Comparison of ENCODE assay signal across 26 mouse cellular contexts in the genomic region with DNA sequence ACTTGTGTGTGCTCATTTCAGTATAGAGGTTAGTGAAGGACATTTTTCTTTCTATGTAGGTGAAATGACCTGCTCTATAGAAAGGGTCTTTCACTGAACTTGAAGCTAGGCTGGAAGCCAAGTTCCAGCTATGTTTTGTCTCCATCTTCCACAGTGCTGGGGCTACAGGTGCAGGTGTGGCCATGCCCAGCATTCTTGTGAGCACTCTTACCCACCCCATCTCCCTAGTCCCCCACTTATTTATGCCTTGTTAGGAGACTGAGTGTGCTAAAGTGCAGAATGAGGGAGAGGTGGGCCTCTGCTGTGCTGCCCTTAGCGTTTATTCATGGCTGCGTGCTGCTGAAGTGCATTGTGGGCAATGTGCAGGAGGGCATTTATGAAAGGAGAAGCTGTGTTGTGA.
DNase-seq lines count a peak whose midpoint lies in the region; ATAC-seq and TF ChIP-seq lines count a peak whose summit lies in the region.
"Had no signal": no experiment of that assay in that cellular context is flagged by ENCODE, and none has a peak within 500 bp of the region (broad histone marks: within the 10 kb centered on the region; RNA-seq: fewer than 3 reads in every experiment).

No protein-coding gene starts in this region.

- no peaks in the 10 kb centered on the region for H3K27me3 ChIP-seq in kidney, embryonic 14.5 days (ENCODE audit: control insufficient read depth, insufficient read depth, low read length)
- H3K27me3 ChIP-seq in kidney, adult 2 months (replicated peaks; ENCODE audit: control insufficient read depth, insufficient read depth, low read length): no peaks in the 10 kb centered on the region
- H3K27me3 ChIP-seq in lung, embryonic 16.5 days (ENCODE audit: control insufficient read depth, insufficient read depth, low read depth, low read length): no peaks in the 10 kb centered on the region
- H3K27me3 ChIP-seq in limb, embryonic 10.5 days (ENCODE audit: low read depth, poor library complexity, severe bottlenecking): no peaks in the 10 kb centered on the region
- H3K27me3 ChIP-seq: embryonic facial prominence, embryonic 13.5 days; heart, embryonic 12.5 days; heart, embryonic 15.5 days; Patski had no signal

- no peak for TF ChIP-seq CTCF in kidney, adult 2 months (conservative IDR thresholded peaks at IDR 0.05; ENCODE audit: insufficient read depth, insufficient read length, low read depth, low read length)
- TF ChIP-seq CTCF in lung, adult 2 months (IDR thresholded peaks at IDR 0.05; ENCODE audit: insufficient read depth, low read length): no peak

- H3K4me3 ChIP-seq in kidney, embryonic 14.5 days (ENCODE audit: low read length): no peak overlapping the region
- H3K4me3 ChIP-seq in kidney, adult 2 months (ENCODE audit: insufficient read depth, low read depth, low read length): no peak overlapping the region
- H3K4me3 ChIP-seq in lung, embryonic 16.5 days (ENCODE audit: low read length): no peak overlapping the region
- no peak overlapping the region for H3K4me3 ChIP-seq in lung, adult 2 months (replicated peaks; ENCODE audit: extremely low read depth, low read depth, low read length)
- no peak overlapping the region for H3K4me3 ChIP-seq in limb, embryonic 10.5 days
- H3K4me3 ChIP-seq: embryonic facial prominence, embryonic 13.5 days; heart, embryonic 12.5 days; heart, embryonic 15.5 days; hindbrain, embryonic 10.5 days; hindbrain, embryonic 13.5 days had no signal

- H3K4me2 ChIP-seq in kidney, embryonic 14.5 days (replicated peaks; ENCODE audit: low read depth, low read length): no peak overlapping the region
- no peak overlapping the region for H3K4me2 ChIP-seq in lung, embryonic 16.5 days (ENCODE audit: low read depth, low read length)
- H3K4me2 ChIP-seq: embryonic facial prominence, embryonic 13.5 days; heart, embryonic 12.5 days; heart, embryonic 15.5 days; hindbrain, embryonic 13.5 days had no signal

- H3K4me1 ChIP-seq in kidney, embryonic 14.5 days (ENCODE audit: control insufficient read depth, insufficient read depth, low read length): peaks cover 4% of the 10 kb centered on the region; the same call in 1 of the 2 replicates
- H3K4me1 ChIP-seq in kidney, adult 2 months (ENCODE audit: control insufficient read depth, insufficient read depth, low read length): no peaks in the 10 kb centered on the region
- H3K4me1 ChIP-seq in lung, embryonic 16.5 days (replicated peaks; ENCODE audit: control insufficient read depth, insufficient read depth, low read length): peaks cover 24% of the 10 kb centered on the region
- H3K4me1 ChIP-seq in lung, adult 2 months (ENCODE audit: control insufficient read depth, insufficient read depth, low read length): peaks cover 4% of the 10 kb centered on the region
- H3K4me1 ChIP-seq in limb, embryonic 10.5 days: peaks cover 19% of the 10 kb centered on the region
- H3K4me1 ChIP-seq: hindbrain, embryonic 13.5 days had no signal

- H3K27ac ChIP-seq in kidney, embryonic 14.5 days (ENCODE audit: low read depth, low read length): no peak overlapping the region
- H3K27ac ChIP-seq in kidney, adult 2 months (ENCODE audit: insufficient read depth, low read depth, low read length): no peak overlapping the region
- peak overlapping the region; percentile 57; the same call in 1 of the 2 replicates for H3K27ac ChIP-seq in lung, embryonic 16.5 days (ENCODE audit: low read length)
- 0 out of 2 replicates have a peak overlapping the region, but pooled peaks have one; percentile 7 for H3K27ac ChIP-seq in limb, embryonic 10.5 days
- H3K27ac ChIP-seq: hindbrain, embryonic 13.5 days had no signal

- no peak; the same call in 1 of the 2 replicates for ATAC-seq in kidney, embryonic 14.5 days (ENCODE audit: low FRiP score, low TSS enrichment)
- peak; percentile 79 for ATAC-seq in lung, embryonic 16.5 days (ENCODE audit: low read depth)
- ATAC-seq: forebrain, embryonic 14.5 days; hindbrain, embryonic 16.5 days; Patski had no signal

- DNase-seq in kidney, adult 2 months: no peak
- no peak for DNase-seq in lung, adult 2 months
- DNase-seq in limb, embryonic 10.5 days (ENCODE audit: low spot score): no peak
- no peak for DNase-seq in ovary, adult 18-20 months (ENCODE audit: low spot score)
- DNase-seq: adrenal gland, postnatal 10 days; adrenal gland, postnatal 36 days; B cell, adult 2 months; cerebellum, adult 11 months; cerebellum, adult 2 months; cerebellum, adult 9-11 months; cerebellum, postnatal 25 days; gastrocnemius, postnatal 25 days; heart, adult 18-20 months; heart, postnatal 10 days; heart, postnatal 36 days had no signal

- no peaks in the 10 kb centered on the region for H3K36me3 ChIP-seq in kidney, embryonic 14.5 days (ENCODE audit: control insufficient read depth, insufficient read depth, low read length)
- H3K36me3 ChIP-seq in kidney, adult 2 months (ENCODE audit: control insufficient read depth, insufficient read depth, low read length): no peaks in the 10 kb centered on the region
- 0 out of 2 replicates have a peak, but pooled peaks cover 4% of the 10 kb centered on the region for H3K36me3 ChIP-seq in lung, embryonic 16.5 days (ENCODE audit: control insufficient read depth, insufficient read depth, low read length)
- no peaks in the 10 kb centered on the region for H3K36me3 ChIP-seq in limb, embryonic 10.5 days
- H3K36me3 ChIP-seq: embryonic facial prominence, embryonic 13.5 days; G1E; heart, embryonic 12.5 days; heart, embryonic 15.5 days; hindbrain, embryonic 10.5 days; hindbrain, embryonic 13.5 days had no signal

- TF ChIP-seq POLR2A in kidney, adult 2 months (IDR thresholded peaks at IDR 0.05; ENCODE audit: low read depth, low read length): no peak
- no peak for TF ChIP-seq POLR2A in lung, adult 2 months (IDR thresholded peaks at IDR 0.05; ENCODE audit: borderline replicate concordance, extremely low read depth, low read depth, low read length)

- H3K9ac ChIP-seq in kidney, embryonic 14.5 days (ENCODE audit: low read depth, low read length): peak overlapping the region; percentile 18; the same call in 1 of the 2 replicates
- H3K9ac ChIP-seq in lung, embryonic 16.5 days (ENCODE audit: low read length): no peak overlapping the region
- H3K9ac ChIP-seq: embryonic facial prominence, embryonic 13.5 days; heart, embryonic 12.5 days; heart, embryonic 15.5 days; hindbrain, embryonic 13.5 days had no signal

- H3K9me3 ChIP-seq in kidney, embryonic 14.5 days (ENCODE audit: control insufficient read depth, low read length): no peaks in the 10 kb centered on the region
- no peaks in the 10 kb centered on the region for H3K9me3 ChIP-seq in lung, embryonic 16.5 days (ENCODE audit: control insufficient read depth, low read length)
- H3K9me3 ChIP-seq in limb, embryonic 10.5 days (replicated peaks): no peaks in the 10 kb centered on the region
- H3K9me3 ChIP-seq: embryonic facial prominence, embryonic 13.5 days; heart, embryonic 12.5 days; heart, embryonic 15.5 days; hindbrain, embryonic 10.5 days; hindbrain, embryonic 13.5 days had no signal

- 94% methylated on average over 2 of the region's 2 CpGs for WGBS in kidney, embryonic 14.5 days
- 93% methylated on average over 2 of the region's 2 CpGs for WGBS in kidney, adult 2 months
- WGBS in lung, embryonic 16.5 days: 54% methylated on average over 2 of the region's 2 CpGs
- 75% methylated on average over 2 of the region's 2 CpGs for WGBS in lung, adult 2 months
- 91% methylated on average over 2 of the region's 2 CpGs for WGBS in limb, embryonic 10.5 days

Comparison
In these comparisons a context has a peak if more than half of its experiments do, and no peak if none do; other contexts are left out.
1. H3K27ac ChIP-seq: peak in lung, embryonic 16.5 days (single experiment) and limb, embryonic 10.5 days (single experiment); none in kidney, embryonic 14.5 days (single experiment) and kidney, adult 2 months (single experiment).